Mouse (Mus musculus) limb, embryonic 10.5 days (tissue): ENCODE data around the gene Btbd9. TPM values are rescaled to one million over a fixed set of nuclear protein-coding genes. Genes with fewer than 3 reads are reported as not detected.

Experiments
- DNase-seq: peaks from one replicate; pipeline ENCODE4 v3.0.0-alpha.2; 2017; ENCODE audit warnings: low spot score
- H3K27ac ChIP-seq: fragments of 300-500 bp; sonication (generic); 2 replicates; pipeline ENCODE4 v1.5.1; 2016; ENCODE audit warnings: mild to moderate bottlenecking
- H3K27me3 ChIP-seq: fragments of 300-500 bp; sonication (generic); 2 replicates; pipeline ENCODE4 v1.6.1; 2016; ENCODE audit warnings: low read depth, mild to moderate bottlenecking; ENCODE audit not compliant: poor library complexity, severe bottlenecking
- H3K36me3 ChIP-seq: fragments of 300-500 bp; sonication (generic); 2 replicates; pipeline ENCODE4 v1.6.1; 2016; ENCODE audit warnings: mild to moderate bottlenecking, moderate library complexity
- H3K4me1 ChIP-seq: fragments of 300-500 bp; sonication (generic); 2 replicates; pipeline ENCODE4 v1.6.1; 2016
- H3K4me3 ChIP-seq: fragments of 300-500 bp; sonication (generic); 2 replicates; pipeline ENCODE4 v1.5.1; 2016; ENCODE audit warnings: mild to moderate bottlenecking, moderate library complexity
- H3K9me3 ChIP-seq: fragments of 300-500 bp; sonication (generic); replicated peaks from 2 replicates; pipeline ENCODE4 v1.6.1; 2016; ENCODE audit warnings: mild to moderate bottlenecking
- WGBS: fragments of 180-500 bp; shearing (Covaris S2); methylation state at CpG from one replicate; pipeline ENCODE4 v1.1.7; 2016; 5-methylcytosine and 5-hydroxymethylcytosine counted together
- polyA plus RNA-seq: library from polyadenylated mRNA; unstranded; fragments of >200 nt; fragmentation: Nextera tagmentation; extraction: Ambion mirVana; gene quantifications from 2 replicates; pipeline ENCODE4 v1.2.1, GENCODE M21; 2016

Btbd9 gene
- polyA plus RNA-seq, 1 experiment from 2014 or later: 57.5 TPM

DNA sequence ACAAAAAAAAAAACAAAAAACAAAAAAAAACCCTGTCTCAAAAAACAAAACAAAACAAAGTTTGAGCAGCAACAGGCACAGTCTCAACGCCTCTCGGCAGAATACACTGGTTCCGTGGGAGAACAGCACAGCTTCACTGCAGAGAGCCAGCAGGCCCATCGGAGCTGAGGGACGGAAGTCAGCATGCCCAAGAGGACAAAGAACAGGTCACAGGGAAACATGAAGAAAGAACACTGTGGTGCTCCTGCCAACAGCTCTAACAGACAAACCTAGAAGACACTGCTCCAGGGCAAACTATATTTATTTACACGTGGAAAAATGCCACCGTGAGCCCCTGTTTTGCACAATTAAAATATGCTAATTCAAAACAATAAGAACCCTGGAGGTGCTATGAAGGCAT is 11.3 kb downstream of the Btbd9 start:
- no peaks in the 10 kb centered on the region for H3K36me3 ChIP-seq
- no peak overlapping the region for H3K27ac ChIP-seq
- H3K4me3 ChIP-seq: no peak overlapping the region
- 91% methylated on average over 7 of the region's 7 CpGs for WGBS
- no peak for DNase-seq
- no peaks in the 10 kb centered on the region for H3K27me3 ChIP-seq
- no peaks in the 10 kb centered on the region for H3K9me3 ChIP-seq
- H3K4me1 ChIP-seq: no peaks in the 10 kb centered on the region

DNA sequence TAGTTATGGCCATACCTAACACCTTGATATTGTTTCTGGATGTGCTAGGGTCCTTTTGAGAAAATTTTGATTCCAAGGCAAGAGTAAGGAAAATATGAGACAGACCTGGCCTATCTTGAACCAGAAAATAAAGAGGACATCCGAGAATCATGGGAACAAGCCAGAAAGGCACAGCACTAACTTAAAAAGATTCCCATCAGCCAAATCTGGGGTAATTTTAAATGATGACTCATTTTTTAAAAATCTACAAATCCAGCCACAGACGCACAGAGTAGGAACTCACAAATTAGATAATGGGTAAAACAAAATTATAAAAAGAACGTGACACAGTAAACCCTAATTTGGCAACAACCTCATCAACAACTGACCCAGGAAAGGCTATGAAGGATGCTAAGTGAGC is 11.9 kb downstream of the Btbd9 start:
- DNase-seq: no peak
- WGBS: 90% methylated on average over 3 of the region's 3 CpGs
- H3K36me3 ChIP-seq: no peaks in the 10 kb centered on the region

DNA sequence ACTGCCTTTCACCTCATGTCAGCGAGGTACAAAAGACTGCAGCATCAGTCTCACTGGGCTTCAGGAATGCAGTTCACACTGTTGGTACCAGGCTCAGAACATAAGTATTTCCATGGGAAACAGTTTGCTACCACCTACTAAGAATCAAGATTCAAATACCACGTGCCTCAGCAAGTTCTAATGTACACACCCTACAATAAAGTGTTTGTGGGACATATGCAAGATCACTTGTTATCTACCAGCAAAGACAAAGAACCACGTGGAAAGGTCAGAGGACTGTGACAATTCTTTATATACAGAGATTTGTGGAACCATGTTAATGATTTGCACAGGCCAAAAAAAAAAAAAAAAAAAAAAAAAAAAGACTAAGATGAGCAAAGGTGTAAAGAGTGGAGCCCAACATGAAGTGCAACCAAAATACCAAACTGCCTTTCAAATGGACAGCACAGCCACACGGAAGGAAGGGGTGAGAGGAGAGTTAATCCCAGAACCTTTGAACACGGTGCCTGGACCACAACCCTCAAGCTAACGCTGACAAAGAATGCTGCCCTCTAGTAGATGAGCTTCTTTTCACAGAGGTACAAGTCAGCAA is 12.7 kb downstream of the Btbd9 start:
- H3K27me3 ChIP-seq: no peaks in the 10 kb centered on the region
- no peaks in the 10 kb centered on the region for H3K36me3 ChIP-seq
- DNase-seq: no peak
- no peaks in the 10 kb centered on the region for H3K9me3 ChIP-seq
- WGBS: 78% methylated on average over 6 of the region's 6 CpGs
- H3K4me3 ChIP-seq: no peak overlapping the region
- H3K4me1 ChIP-seq: no peaks in the 10 kb centered on the region
- no peak overlapping the region for H3K27ac ChIP-seq

More for the DNA sequence above, 11.9 kb downstream of the Btbd9 start:
- no peaks in the 10 kb centered on the region for H3K27me3 ChIP-seq
- H3K9me3 ChIP-seq: no peaks in the 10 kb centered on the region
- H3K27ac ChIP-seq: no peak overlapping the region
- no peaks in the 10 kb centered on the region for H3K4me1 ChIP-seq
- H3K4me3 ChIP-seq: no peak overlapping the region

DNA sequence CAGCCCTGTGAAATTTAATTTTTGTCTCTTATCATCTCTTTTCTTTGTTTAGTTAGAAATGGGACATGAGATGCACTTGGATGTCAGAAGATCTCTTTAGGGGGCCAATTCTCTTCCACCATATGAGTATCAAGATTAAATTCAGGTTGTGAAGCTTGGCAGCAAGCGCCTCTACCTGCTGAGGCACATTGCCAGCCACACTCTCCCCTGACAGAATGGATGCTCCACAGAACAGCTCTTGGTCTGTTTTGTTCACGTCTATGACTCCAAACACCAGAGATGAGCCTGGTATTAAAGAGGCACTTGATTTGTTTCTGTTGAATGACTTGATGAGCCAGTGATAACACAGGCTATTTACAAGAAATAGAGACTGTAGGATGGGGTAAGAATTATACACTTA is 13.5 kb downstream of the Btbd9 start:
- no peak overlapping the region for H3K4me3 ChIP-seq

DNA sequence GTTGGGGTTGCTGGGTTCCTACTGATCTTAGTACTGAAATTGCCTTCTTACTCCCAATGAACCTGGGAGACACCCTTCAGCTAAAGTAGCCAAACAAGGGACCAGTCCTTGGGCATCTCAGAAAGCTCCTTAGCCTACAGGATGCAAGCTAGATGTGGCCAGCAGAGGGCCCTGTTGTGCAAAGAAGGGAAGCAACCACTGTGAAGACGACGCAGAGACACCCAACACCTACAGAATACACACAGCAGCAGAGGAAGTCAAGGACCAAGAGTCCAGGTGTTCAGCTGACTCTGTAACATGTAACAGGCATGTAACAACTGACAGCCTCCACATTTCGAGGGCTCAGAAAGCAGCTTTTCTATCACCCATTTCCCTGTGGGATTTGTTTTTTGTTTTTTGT is 16.8 kb downstream of the Btbd9 start:
- WGBS: 40% methylated on average over 3 of the region's 3 CpGs
- Histone ChIP-seq H3K27ac (no peak overlapping the region), H3K27me3 (no peaks in the 10 kb centered on the region), H3K4me1 (peaks cover 13% of the 10 kb centered on the region), H3K4me3 (no peak overlapping the region), H3K9me3 (no peaks in the 10 kb centered on the region), H3K36me3 (no peaks in the 10 kb centered on the region)
- DNase-seq: no peak

More for the DNA sequence above, 13.5 kb downstream of the Btbd9 start:
- no peak overlapping the region for H3K27ac ChIP-seq
- H3K9me3 ChIP-seq: no peaks in the 10 kb centered on the region
- no peaks in the 10 kb centered on the region for H3K27me3 ChIP-seq
- no peaks in the 10 kb centered on the region for H3K4me1 ChIP-seq
- H3K36me3 ChIP-seq: no peaks in the 10 kb centered on the region
- DNase-seq: no peak
- 88% methylated on average over 2 of the region's 2 CpGs for WGBS

DNA sequence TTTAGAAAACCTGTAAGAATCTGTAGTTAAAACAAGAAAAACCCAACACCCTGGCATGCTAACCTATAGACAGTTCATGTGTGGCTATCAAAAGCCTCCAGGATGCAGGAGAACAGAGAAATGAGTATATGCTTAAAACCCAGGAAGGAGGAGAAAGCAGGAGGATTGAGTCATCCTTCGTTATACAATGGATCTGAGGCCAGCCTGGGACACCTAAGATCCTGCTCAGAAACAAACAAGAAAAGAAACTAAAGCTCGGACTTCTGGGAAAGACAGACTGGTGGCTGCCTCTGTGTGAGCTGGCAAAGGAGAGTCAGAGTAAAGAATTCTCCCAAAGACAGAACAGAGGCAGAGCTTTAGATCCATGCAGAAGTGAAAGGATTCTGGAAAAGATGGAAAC is 17.7 kb downstream of the Btbd9 start:
- H3K27ac ChIP-seq: no peak overlapping the region
- no peaks in the 10 kb centered on the region for H3K36me3 ChIP-seq
- no peaks in the 10 kb centered on the region for H3K27me3 ChIP-seq
- 84% methylated on average over 2 of the region's 2 CpGs for WGBS
- H3K9me3 ChIP-seq: no peaks in the 10 kb centered on the region
- H3K4me3 ChIP-seq: no peak overlapping the region
- peaks cover 13% of the 10 kb centered on the region for H3K4me1 ChIP-seq
- DNase-seq: no peak

DNA sequence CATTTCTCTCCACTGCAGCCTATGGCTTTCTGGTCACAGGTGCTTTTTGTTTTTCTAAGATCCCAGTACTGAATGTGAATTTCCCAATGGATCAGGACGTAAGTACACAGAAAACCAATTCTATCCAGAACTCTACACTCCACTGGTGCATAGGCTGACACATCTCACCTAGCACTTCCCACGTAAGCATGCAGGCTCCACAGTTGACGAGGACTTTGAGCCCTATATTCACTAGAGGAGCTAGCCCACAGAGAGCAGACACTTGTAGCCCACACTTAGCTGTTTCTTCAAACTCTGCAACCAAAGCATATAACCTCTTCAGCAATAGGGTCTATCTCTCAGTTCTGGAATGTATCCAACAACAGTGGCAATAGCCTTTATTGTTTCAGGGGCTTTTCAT is 19.8 kb downstream of the Btbd9 start:
- 84% methylated on average over 3 of the region's 3 CpGs for WGBS
- H3K9me3 ChIP-seq: no peaks in the 10 kb centered on the region
- no peak overlapping the region for H3K4me3 ChIP-seq
- H3K27me3 ChIP-seq: no peaks in the 10 kb centered on the region
- H3K36me3 ChIP-seq: no peaks in the 10 kb centered on the region
- H3K4me1 ChIP-seq: peaks cover 13% of the 10 kb centered on the region
- H3K27ac ChIP-seq: no peak overlapping the region
- DNase-seq: no peak

DNA sequence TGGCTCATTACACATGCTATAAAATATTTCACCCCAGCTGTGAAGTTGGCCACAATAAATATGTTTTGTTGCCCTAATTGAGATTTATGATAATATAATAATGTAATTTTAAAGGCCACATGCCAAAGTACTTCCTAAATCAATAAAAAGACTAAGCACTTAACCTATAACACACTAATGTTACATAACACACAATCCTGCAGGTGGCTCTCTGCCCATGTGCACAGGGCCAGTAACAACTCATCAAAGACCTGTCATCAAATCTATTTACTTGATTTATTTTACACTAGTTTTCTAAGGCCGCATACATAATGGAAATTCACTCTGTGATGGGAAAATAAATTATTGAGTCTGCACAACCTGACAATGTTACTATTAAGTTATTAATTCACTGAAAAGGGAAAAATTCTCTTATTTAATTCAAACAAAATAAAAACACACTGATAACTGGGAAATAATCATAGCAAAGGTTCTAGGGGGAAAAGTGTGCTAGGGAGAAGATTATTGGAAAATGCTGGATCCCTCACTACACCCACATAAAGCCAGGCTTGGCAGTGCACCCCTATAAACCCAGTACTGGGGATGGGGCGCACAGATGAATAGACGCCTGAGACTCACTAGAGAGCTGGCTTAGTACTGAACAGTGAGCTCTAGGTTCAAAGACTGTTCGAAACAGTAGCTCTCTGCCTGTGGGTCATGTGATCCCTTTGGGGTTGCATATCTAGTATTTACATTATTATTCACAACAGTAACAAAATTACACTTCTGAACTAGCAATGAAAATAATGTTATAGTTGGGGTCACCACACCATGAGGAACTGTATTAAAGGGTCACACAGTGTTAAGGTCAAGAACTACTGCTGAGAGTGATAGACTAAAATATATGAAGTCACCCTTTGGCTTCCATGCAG is 23.0 kb downstream of the Btbd9 start:
- WGBS: 88% methylated on average over 4 of the region's 4 CpGs

DNA sequence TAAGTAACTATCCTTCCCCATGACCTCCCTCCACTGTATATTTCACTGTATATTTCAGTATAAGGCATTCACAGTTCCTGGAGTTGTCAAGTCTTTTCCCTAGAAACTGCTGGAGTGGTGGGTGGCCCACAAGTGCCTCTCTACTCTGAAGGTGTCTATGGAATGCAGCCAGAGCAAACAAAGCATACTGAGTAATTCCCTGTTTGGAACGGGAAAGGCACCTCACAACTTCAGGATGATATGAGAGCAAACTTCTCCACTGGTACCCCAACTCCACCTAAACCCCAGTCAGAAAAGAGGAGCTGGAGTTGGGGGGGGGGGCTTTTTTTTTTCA is 25.5 kb downstream of the Btbd9 start:
- Histone ChIP-seq H3K9me3 (no peaks in the 10 kb centered on the region), H3K27me3 (no peaks in the 10 kb centered on the region), H3K27ac (no peak overlapping the region), H3K4me1 (peaks cover 13% of the 10 kb centered on the region), H3K36me3 (no peaks in the 10 kb centered on the region), H3K4me3 (no peak overlapping the region)
- 39% methylated on average over 1 of the region's 1 CpGs for WGBS
- no peak for DNase-seq

More for the DNA sequence above, 23.0 kb downstream of the Btbd9 start:
- no peaks in the 10 kb centered on the region for H3K27me3 ChIP-seq
- H3K36me3 ChIP-seq: no peaks in the 10 kb centered on the region
- no peaks in the 10 kb centered on the region for H3K9me3 ChIP-seq
- peaks cover 24% of the 10 kb centered on the region for H3K4me1 ChIP-seq
- no peak for DNase-seq
- H3K4me3 ChIP-seq: no peak overlapping the region
- H3K27ac ChIP-seq: no peak overlapping the region

DNA sequence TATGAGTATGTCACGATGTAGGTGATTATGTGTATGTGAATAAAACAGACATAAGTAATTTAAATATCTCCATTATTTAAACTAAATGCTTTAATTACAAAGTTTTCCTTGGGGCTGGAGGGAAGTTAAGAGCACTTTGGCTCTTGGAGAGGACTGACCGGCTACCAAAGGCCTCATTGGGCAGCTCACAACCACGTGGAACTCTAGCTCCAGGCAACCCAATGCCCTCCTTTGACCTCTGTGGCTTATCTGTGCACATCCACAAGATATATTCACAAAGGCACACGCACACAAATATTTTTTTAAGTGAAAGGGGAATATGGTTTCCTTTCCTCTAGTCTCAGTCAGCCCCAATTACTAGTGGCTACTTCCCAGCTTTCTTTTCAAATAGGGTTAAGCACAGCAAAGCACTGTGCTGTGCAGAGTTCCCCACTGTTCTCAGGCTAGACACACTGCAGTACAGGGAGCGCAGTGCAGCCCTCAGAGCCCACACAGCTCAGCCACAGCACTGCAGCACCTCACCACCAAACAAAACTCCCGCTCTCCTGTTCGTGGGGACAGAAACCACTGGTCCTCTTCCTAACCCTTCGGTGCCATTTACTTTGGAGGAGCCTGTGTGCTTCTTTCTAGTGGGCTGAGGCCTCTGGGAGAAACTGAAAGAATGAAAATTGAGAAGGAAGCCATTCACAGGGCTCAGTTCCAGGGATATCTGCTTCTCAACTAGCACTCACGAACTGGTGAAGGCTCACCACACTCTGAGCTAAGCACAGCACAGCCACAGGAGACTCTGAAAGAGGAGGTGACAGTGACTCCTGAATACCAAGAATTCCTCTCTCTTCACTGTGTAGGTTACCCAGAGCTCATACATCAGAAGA is 26.2 kb downstream of the Btbd9 start:
- Histone ChIP-seq H3K36me3 (no peaks in the 10 kb centered on the region), H3K4me1 (peaks cover 11% of the 10 kb centered on the region), H3K27ac (no peak overlapping the region), H3K9me3 (no peaks in the 10 kb centered on the region), H3K27me3 (no peaks in the 10 kb centered on the region), H3K4me3 (no peak overlapping the region)
- 58% methylated on average over 9 of the region's 9 CpGs for WGBS
- no peak for DNase-seq

DNA sequence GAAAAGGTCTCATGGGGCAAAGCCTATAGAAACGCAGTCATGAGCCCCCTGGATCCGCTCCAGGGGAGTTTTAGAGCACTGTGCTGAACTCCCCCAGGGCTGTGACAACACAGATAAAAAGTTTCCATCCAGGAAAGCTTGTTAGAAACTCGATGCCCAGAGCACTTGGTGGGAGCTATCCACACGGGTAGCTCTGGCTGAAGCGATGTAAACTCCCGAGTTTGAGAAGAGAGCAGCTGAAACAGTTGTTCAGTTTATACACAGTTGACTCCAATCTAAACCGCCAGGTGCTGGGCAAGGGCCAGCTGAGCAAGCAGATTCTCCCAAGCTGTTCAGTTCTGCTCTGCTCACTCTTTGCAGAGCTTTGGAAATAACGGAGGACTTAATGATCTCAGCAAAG is 37.2 kb downstream of the Btbd9 start:
- Histone ChIP-seq H3K9me3 (no peaks in the 10 kb centered on the region), H3K27me3 (no peaks in the 10 kb centered on the region), H3K27ac (no peak overlapping the region), H3K36me3 (no peaks in the 10 kb centered on the region), H3K4me3 (no peak overlapping the region), H3K4me1 (peaks cover 17% of the 10 kb centered on the region)
- DNase-seq: no peak
- WGBS: 59% methylated on average over 8 of the region's 8 CpGs

DNA sequence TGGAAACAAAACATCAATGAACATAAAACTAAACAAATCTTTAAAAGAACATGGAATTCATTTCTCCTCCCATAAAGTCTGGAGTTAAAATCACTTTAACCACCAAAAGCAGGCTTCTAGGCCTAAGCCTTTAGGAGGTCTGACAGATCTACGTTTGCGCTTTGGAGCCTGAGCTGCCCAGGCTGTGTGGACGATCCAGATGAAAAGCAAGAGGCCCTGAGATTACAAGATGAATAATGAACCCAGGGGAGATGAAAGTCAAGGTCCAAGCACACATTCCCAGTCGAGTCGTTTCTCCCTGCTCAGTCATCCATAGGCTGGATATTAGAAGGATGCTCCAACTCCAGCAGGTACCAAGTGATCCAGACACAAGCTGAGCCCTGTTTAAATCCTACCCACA is 39.6 kb downstream of the Btbd9 start:
- DNase-seq: no peak
- H3K27ac ChIP-seq: no peak overlapping the region
- no peak overlapping the region for H3K4me3 ChIP-seq
- H3K4me1 ChIP-seq: peaks cover 11% of the 10 kb centered on the region
- 72% methylated on average over 5 of the region's 5 CpGs for WGBS
- H3K27me3 ChIP-seq: no peaks in the 10 kb centered on the region
- no peaks in the 10 kb centered on the region for H3K9me3 ChIP-seq
- no peaks in the 10 kb centered on the region for H3K36me3 ChIP-seq

DNA sequence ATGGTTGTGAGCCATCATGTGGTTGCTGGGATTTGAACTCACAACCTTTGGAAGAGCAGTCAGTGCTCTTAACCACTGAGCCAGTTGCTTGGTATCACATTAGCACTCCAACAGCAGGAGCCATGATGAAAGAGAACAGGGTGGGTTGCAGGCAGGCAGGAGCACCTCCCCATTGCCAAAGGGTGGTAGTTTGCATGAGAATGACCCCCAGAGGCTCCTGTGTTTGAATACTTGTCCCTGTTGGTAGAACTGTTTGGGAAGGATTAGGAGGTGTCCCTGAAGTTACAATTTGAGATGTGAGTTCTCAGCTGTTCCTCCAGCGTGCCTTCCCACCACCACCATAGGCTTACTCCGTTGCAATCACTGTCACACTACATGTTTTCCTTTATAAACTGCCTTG is 43.2 kb downstream of the Btbd9 start:
- no peak overlapping the region for H3K27ac ChIP-seq
- H3K9me3 ChIP-seq: no peaks in the 10 kb centered on the region
- H3K27me3 ChIP-seq: no peaks in the 10 kb centered on the region
- H3K4me1 ChIP-seq: peaks cover 4% of the 10 kb centered on the region; the same call in 1 of the 2 replicates
- no peak overlapping the region for H3K4me3 ChIP-seq
- WGBS: 89% methylated on average over 2 of the region's 2 CpGs
- DNase-seq: no peak
- H3K36me3 ChIP-seq: no peaks in the 10 kb centered on the region
